Mouse (Mus musculus): ENCODE results near the gene Trim2. TPM values are rescaled to one million over a fixed set of nuclear protein-coding genes. Genes with fewer than 3 reads are reported as not detected.
A peak's percentile ranks its signal among the peaks of the same experiment; 100 is the strongest.

Trim2 gene
- total RNA-seq, 2 experiments from 2014 or later = 53.1 to 58.5 TPM

GRCm38 (mm10) chr3:84287256-84287655 lies 19.4 kb downstream of the Trim2 start:
- DNase-seq = no peak

- DNase-seq = no peak
Observed at GRCm38 (mm10) chr3:84286311-84286710, 20.4 kb downstream of the Trim2 start.

- no peak for DNase-seq
Observed at GRCm38 (mm10) chr3:84284796-84285195, 21.9 kb downstream of the Trim2 start.

GRCm38 (mm10) chr3:84283524-84283923 lies 23.2 kb downstream of the Trim2 start:
- DNase-seq = no peak

- DNase-seq = peak; percentile 42
Observed at GRCm38 (mm10) chr3:84281936-84282371, 24.7 kb downstream of the Trim2 start.

- DNase-seq = peak; percentile 37
Observed at GRCm38 (mm10) chr3:84278809-84279208, 27.9 kb downstream of the Trim2 start.

GRCm38 (mm10) chr3:84275124-84275523 lies 31.6 kb downstream of the Trim2 start:
- no peak for DNase-seq

- DNase-seq = no peak
Observed at GRCm38 (mm10) chr3:84272293-84273015, 34.2 kb downstream of the Trim2 start.

GRCm38 (mm10) chr3:84271794-84272193 lies 34.9 kb downstream of the Trim2 start:
- DNase-seq = peak; percentile 23

- DNase-seq = no peak
Observed at GRCm38 (mm10) chr3:84271058-84271457, 35.6 kb downstream of the Trim2 start.

GRCm38 (mm10) chr3:84270624-84270995 lies 36.1 kb downstream of the Trim2 start:
- DNase-seq = no peak

GRCm38 (mm10) chr3:84269987-84270623 lies 36.6 kb downstream of the Trim2 start:
- DNase-seq = no peak

GRCm38 (mm10) chr3:84268434-84268833 lies 38.2 kb downstream of the Trim2 start:
- DNase-seq = no peak

- DNase-seq = no peak
Observed at GRCm38 (mm10) chr3:84266391-84266931, 40.2 kb downstream of the Trim2 start.

GRCm38 (mm10) chr3:84265084-84265483 lies 41.6 kb downstream of the Trim2 start:
- DNase-seq = no peak

- no peak for DNase-seq
Observed at GRCm38 (mm10) chr3:84264395-84264794, 42.3 kb downstream of the Trim2 start.

- peak; percentile 37 for DNase-seq
Observed at GRCm38 (mm10) chr3:84262804-84263203, 43.9 kb downstream of the Trim2 start.

- no peak for DNase-seq
Observed at GRCm38 (mm10) chr3:84261863-84262262, 44.8 kb downstream of the Trim2 start.

GRCm38 (mm10) chr3:84260837-84261236 lies 45.8 kb downstream of the Trim2 start:
- no peak for DNase-seq

GRCm38 (mm10) chr3:84260024-84260535 lies 46.6 kb downstream of the Trim2 start:
- DNase-seq = peak; percentile 20

- DNase-seq = peak; percentile 82
Observed at GRCm38 (mm10) chr3:84259281-84260023, 47.2 kb downstream of the Trim2 start.

- DNase-seq = no peak
Observed at GRCm38 (mm10) chr3:84258518-84259031, 48.1 kb downstream of the Trim2 start.

Measured in adrenal gland, postnatal 10 days (tissue).